Mouse (Mus musculus): ENCODE results near the gene Rhbdd3.

Rhbdd3 gene

GRCm38 (mm10) chr11:5129035-5129480 is 30.3 kb downstream of the Rhbdd3 start:
- DNase-seq (ENCODE audit: low spot score), result peak; percentile 73

GRCm38 (mm10) chr11:5130111-5130665 is 31.5 kb downstream of the Rhbdd3 start:
- DNase-seq (ENCODE audit: low spot score), result peak; percentile 20

- DNase-seq (ENCODE audit: low spot score), result no peak
Observed at GRCm38 (mm10) chr11:5132751-5133150, 34.0 kb downstream of the Rhbdd3 start.

GRCm38 (mm10) chr11:5135914-5136313 is 37.2 kb downstream of the Rhbdd3 start:
- DNase-seq (ENCODE audit: low spot score), result no peak

GRCm38 (mm10) chr11:5138642-5139041 is 39.9 kb downstream of the Rhbdd3 start:
- DNase-seq (ENCODE audit: low spot score), result no peak

- DNase-seq (ENCODE audit: low spot score), result no peak
Observed at GRCm38 (mm10) chr11:5139372-5139771, 40.6 kb downstream of the Rhbdd3 start.

- DNase-seq (ENCODE audit: low spot score), result no peak
Observed at GRCm38 (mm10) chr11:5140619-5141018, 41.9 kb downstream of the Rhbdd3 start.

GRCm38 (mm10) chr11:5141252-5141651 is 42.5 kb downstream of the Rhbdd3 start:
- no peak for DNase-seq (ENCODE audit: low spot score)

- DNase-seq (ENCODE audit: low spot score), result no peak
Observed at GRCm38 (mm10) chr11:5141965-5142364, 43.2 kb downstream of the Rhbdd3 start.

- DNase-seq (ENCODE audit: low spot score), result no peak
Observed at GRCm38 (mm10) chr11:5145600-5145999, 46.9 kb downstream of the Rhbdd3 start.

- no peak for DNase-seq (ENCODE audit: low spot score)
Observed at GRCm38 (mm10) chr11:5149249-5149648, 50.5 kb downstream of the Rhbdd3 start.

- DNase-seq (ENCODE audit: low spot score), result no peak
Observed at GRCm38 (mm10) chr11:5149955-5150354, 51.2 kb downstream of the Rhbdd3 start.

- no peak for DNase-seq (ENCODE audit: low spot score)
Observed at GRCm38 (mm10) chr11:5150416-5151246, 51.9 kb downstream of the Rhbdd3 start.

- no peak for DNase-seq (ENCODE audit: low spot score)
Observed at GRCm38 (mm10) chr11:5151247-5151630, 52.5 kb downstream of the Rhbdd3 start.

- no peak for DNase-seq (ENCODE audit: low spot score)
Observed at GRCm38 (mm10) chr11:5151680-5152337, 53.1 kb downstream of the Rhbdd3 start, which contains the start of gene Emid1. Emid1 (minus strand) TSS chr11:5152257.

- DNase-seq (ENCODE audit: low spot score), result no peak
Observed at GRCm38 (mm10) chr11:5154961-5155805, 56.5 kb downstream of the Rhbdd3 start.

All from retina, embryonic 14.5 days (tissue).